Mouse (Mus musculus) heart, postnatal 10 days (tissue): Measurements from ENCODE around the gene Ccdc30. TPM values are rescaled to one million over a fixed set of nuclear protein-coding genes. Genes with fewer than 3 reads are reported as not detected.
A peak's percentile ranks its signal among the peaks of the same experiment; 100 is the strongest.

Source experiments
- DNase-seq, 2 experiments: peaks; one replicate each; pipeline ENCODE4 v3.0.0; 2021
- intact Hi-C: fragments of 180-260 bp; cut with DNase I; formaldehyde crosslinking; loops from one replicate; pipeline ENCODE4 v1.15.1; 2025
- total RNA-seq, 2 experiments: library from RNA; stranded (reverse); gene quantifications; 2 replicates each; pipeline ENCODE4 v1.2.3; 2021

The Ccdc30 gene
- total RNA-seq, 2 experiments from 2014 or later, result 0.35 to 0.65 TPM

GRCm38 (mm10) chr4:119421191-119421590 is 5.9 kb upstream of the Ccdc30 start:
- DNase-seq, result no peak
- intact Hi-C loops, result loop anchor here (5.0 kb wide), 1 partner anchor 184 kb away; no protein-coding TSS in a partner anchor

GRCm38 (mm10) chr4:119417894-119418293 is 2.6 kb upstream of the Ccdc30 start:
- intact Hi-C loops, result no loop called here
- DNase-seq, result no peak

GRCm38 (mm10) chr4:119417270-119417669 is 1.9 kb upstream of the Ccdc30 start:
- intact Hi-C loops, result no loop called here
- no peak for DNase-seq

- peak; percentile 33 to 44 for DNase-seq
- intact Hi-C loops, result no loop called here
Measured at GRCm38 (mm10) chr4:119412791-119413190, 2.5 kb downstream of the Ccdc30 start.

GRCm38 (mm10) chr4:119411877-119412650 is 3.3 kb downstream of the Ccdc30 start:
- no peak for DNase-seq
- intact Hi-C loops, result no loop called here

GRCm38 (mm10) chr4:119403431-119403830 is 11.9 kb downstream of the Ccdc30 start:
- intact Hi-C loops, result no loop called here
- no peak for DNase-seq

- intact Hi-C loops, result no loop called here
- DNase-seq, result no peak
Measured at GRCm38 (mm10) chr4:119400896-119401295, 14.4 kb downstream of the Ccdc30 start.

GRCm38 (mm10) chr4:119398751-119399150 is 16.6 kb downstream of the Ccdc30 start:
- no peak for DNase-seq
- intact Hi-C loops, result no loop called here

- peak in 1 of 2 experiments; percentile 13 for DNase-seq
- intact Hi-C loops, result no loop called here
Measured at GRCm38 (mm10) chr4:119390369-119390768, 25.0 kb downstream of the Ccdc30 start.

- intact Hi-C loops, result no loop called here
- no peak for DNase-seq
Measured at GRCm38 (mm10) chr4:119389184-119389583, 26.1 kb downstream of the Ccdc30 start.

GRCm38 (mm10) chr4:119381471-119382190 is 33.7 kb downstream of the Ccdc30 start:
- intact Hi-C loops, result no loop called here

GRCm38 (mm10) chr4:119369460-119369859 is 45.9 kb downstream of the Ccdc30 start:
- DNase-seq, result no peak
- intact Hi-C loops, result no loop called here

More at GRCm38 (mm10) chr4:119381471-119382190, 33.7 kb downstream of the Ccdc30 start:
- no peak for DNase-seq

- DNase-seq, result no peak
- intact Hi-C loops, result no loop called here
Measured at GRCm38 (mm10) chr4:119366758-119367526, 48.4 kb downstream of the Ccdc30 start.

GRCm38 (mm10) chr4:119362231-119362630 is 53.1 kb downstream of the Ccdc30 start:
- no peak for DNase-seq
- intact Hi-C loops, result no loop called here

- peak; percentile 7 for DNase-seq
Measured at GRCm38 (mm10) chr4:119359196-119359971, 55.9 kb downstream of the Ccdc30 start.

GRCm38 (mm10) chr4:119345508-119345907 is 69.8 kb downstream of the Ccdc30 start:
- intact Hi-C loops, result no loop called here

More at GRCm38 (mm10) chr4:119359196-119359971, 55.9 kb downstream of the Ccdc30 start:
- intact Hi-C loops, result no loop called here

GRCm38 (mm10) chr4:119338861-119339361 is 76.4 kb downstream of the Ccdc30 start:
- DNase-seq, result peak; percentile 20 to 58
- intact Hi-C loops, result loop anchor here (1.0 to 2.0 kb wide), 2 partner anchors 92 to 100 kb away; no protein-coding TSS in a partner anchor

More at GRCm38 (mm10) chr4:119345508-119345907, 69.8 kb downstream of the Ccdc30 start:
- DNase-seq, result no peak

- DNase-seq, result no peak
- intact Hi-C loops, result loop anchor here (2.0 kb wide), 1 partner anchor 100 kb away; no protein-coding TSS in a partner anchor
Measured at GRCm38 (mm10) chr4:119338422-119338821, 76.9 kb downstream of the Ccdc30 start.

GRCm38 (mm10) chr4:119333487-119333886 is 81.8 kb downstream of the Ccdc30 start:
- DNase-seq, result no peak
- intact Hi-C loops, result no loop called here
